Mouse (Mus musculus) thymus, postnatal 10 days (tissue): ENCODE data around the gene Samd1.

Experiments used
- DNase-seq, 2 experiments: peaks; one replicate each; pipeline ENCODE4 v3.0.0; 2021; ENCODE audit warnings: low spot score in 2 of 2

Gene Samd1

DNA sequence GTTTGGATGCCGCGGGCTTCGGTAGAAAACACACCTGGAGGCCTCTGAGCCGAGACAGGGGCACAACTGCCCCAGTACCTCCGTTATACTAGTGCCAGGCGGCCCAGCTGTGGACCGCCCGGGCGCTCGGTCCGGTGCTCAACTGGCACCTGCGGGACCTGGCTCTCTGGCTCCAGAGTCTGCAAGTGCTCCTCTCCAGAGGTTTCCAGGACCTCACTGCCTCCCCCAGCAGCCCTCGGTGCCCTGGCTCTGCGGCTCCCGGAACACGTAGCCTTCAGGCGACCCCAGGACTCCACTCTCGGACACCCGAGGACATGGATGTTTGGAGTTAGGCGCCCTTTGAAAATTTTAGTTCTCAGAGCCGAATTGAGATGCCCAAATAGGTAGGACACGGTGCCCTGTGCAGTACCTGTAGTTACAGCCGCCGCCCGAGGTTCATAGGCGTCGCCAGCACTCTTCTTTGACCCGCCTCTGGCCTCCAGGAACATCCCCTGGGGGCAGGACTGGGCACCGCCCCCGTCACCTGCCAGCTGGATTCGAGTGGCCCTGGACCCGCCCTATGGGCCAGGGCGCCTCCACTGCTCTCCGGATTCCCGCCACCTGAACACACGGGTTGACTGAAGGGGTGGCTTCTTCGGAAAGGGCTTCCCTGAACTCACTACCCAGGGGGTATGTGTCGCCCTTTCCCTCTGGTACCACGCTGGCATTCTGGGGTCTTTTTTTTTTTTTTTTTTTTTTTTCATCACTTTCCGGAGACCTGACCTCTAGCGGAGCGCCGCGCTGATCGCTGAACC lies 14.4 kb downstream of the Samd1 start, which contains the start of gene 2210011C24Rik:
TSS of gene 2210011C24Rik (minus strand) at position 467 of the 794 bp plus-strand sequence.
- DNase-seq = no peak

DNA sequence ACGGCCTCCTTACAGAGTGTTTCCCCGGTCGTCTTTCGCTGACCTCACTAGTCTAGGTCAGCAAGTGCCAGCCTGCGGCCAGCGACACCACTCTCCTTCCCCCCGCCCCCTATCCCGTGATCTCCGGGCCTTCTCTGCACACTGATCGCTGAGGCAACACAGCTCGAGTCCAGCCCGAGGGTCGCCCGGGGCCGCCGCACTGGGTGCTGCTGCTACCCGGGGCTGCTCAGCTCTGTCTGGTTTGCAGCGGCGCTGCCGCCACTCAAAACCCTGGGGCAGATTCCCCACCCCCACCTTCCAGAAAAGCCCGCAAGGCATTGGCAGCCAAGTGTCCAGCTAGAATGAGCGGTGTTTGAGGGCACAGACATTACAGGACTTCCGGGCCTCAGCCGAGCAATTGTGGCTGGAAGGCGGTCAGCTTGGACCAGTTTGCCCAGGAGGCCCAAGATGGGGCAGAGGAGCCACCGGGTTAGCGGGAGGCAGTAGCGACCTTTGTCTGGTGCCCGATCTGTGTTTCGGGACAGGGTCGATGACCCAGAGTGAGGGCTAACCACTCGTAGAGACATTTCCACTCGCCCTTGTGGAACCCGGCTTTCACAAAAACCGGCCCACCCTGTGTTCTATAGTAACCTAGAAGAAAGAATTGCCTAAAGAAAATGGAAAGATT lies 15.2 kb downstream of the Samd1 start:
- no peak for DNase-seq

DNA sequence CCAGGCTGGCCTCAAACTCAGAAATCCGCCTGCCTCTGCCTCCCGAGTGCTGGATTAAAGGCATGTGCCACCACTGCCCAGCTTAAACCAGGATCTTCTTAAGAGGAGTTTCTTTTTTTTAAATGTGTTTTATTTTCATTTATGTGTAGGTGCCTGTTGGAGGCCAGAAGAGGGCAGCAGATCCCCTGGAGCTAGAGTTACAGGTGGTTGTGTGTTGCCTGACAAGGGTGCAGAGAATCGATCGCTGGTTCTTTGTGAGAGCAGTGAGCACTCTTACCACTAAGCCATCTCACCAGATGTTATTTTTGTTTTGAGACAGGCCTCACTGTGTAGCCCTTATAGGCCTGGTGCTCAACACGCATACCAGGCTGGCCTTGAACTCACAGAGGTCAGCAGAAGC lies 18.4 kb downstream of the Samd1 start:
- no peak for DNase-seq

DNA sequence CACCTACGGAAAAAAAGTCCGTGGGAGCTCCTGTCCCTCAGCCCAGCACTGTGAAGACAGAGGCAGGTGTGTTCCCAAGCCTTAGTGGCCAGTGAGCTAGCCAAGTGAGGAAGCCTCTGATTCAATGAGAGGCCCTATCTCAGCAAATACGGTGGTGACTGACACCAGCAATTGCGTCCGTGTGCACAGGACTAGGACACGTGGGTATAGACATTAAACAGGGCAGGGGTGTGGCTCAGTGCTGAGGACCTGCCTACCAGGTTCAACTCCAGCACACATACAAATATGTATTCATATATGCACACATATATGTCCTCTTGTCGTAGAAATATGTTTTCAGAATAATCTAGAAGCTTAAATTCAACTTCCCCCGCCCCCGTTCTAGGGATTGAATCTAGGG lies 22.3 kb downstream of the Samd1 start:
- DNase-seq = no peak

DNA sequence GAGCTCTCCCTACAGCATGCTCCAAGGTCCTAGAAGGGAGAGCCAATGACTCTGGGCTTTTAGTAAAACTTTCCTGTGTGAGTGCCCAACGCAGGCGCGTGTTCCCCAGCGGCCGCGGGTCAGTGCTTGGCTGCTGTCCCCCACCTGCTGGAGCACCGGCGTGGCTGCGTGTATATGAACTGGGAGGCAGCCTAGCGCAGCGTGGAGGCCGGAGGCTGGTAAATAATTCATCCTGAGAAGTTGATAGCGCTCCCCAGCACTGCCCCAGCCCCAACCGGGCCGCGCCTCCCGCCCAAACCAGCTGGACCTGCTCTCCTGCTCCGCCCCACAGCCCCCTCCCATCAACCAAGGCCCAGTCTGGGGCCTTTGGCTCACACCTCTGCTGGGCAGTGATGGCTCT lies 23.6 kb downstream of the Samd1 start, which contains the start of gene Palm3:
TSS of gene Palm3 (plus strand) at position 376 of the 400 bp plus-strand sequence.
- DNase-seq = no peak

DNA sequence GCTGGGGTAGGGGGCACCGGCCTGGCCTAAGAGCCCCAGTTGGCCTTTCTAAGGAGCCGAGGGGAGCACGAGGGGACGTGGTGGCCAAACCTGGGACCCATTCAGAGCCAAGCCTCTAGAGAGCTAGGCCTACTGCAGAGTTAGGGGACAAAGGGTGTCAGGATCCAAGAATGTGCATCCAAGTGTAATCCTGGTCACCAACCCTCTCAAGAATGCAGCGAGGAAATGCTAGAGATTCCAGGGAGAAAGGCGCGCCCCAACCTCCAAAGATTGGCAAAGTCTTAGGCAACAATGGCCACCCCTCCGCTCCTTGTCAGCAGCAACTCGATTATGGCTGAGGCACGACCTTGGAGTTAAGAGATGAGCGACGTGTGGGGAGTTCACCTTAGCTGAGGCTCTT lies 24.1 kb downstream of the Samd1 start:
- no peak for DNase-seq

DNA sequence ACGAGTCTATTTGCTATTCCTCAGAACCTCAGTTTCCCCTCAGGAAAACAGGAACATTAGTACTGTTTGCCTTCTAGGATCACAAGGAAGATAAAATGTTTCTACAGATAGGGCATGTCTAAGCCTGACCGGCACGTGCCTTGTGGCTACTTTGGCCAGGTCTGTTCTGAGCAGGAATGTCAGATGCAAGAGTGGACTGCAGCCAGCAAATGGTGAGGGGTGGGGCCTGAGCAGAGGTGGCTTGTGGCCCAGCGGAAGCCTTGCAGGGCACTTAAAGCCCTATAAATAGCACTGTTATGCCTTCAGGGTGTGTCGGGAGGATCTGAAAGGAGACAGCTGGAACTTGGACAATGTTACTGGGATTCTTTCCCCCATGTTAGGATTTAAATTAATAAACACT lies 25.6 kb downstream of the Samd1 start:
- DNase-seq = no peak

DNA sequence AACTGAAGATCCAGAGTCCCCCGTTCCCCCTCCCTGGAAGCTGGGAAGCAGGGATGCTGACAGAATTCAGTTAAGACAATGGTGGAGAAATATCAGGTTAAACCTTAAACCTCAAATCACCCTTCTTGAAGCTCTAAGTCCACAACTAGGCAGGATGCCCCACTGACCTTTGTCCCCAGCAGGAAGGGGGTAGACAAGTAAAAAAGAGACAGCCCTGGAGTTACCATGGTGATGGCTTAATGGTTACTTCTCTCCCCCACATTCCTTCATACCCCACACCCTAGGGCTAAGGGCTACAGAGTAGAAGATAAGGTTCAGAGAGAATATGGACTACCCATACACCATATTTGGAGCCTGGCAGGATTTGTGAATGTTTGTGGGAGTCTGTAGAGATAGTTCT lies 26.2 kb downstream of the Samd1 start:
- no peak for DNase-seq

DNA sequence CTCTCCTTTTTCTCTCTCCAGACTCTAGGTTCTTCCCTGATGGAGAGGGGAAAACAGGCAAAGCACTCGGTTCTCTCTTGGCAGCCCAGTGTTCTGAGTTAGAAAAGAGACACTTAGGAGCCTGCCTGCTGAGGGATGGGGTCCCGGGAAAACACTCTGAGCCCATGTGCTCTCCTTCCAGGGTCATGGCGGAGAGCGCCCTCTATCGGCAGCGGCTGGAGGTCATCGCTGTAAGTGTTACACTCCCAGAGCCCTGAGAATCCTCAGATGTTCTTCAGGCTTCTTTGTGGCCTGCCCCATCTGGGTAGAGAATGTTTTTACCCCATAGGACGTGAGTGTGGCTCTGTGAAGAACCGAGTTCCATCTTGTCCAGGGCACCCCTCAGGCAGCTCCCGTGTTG lies 26.7 kb downstream of the Samd1 start:
- peak in 1 of 2 experiments; percentile 77 for DNase-seq

DNA sequence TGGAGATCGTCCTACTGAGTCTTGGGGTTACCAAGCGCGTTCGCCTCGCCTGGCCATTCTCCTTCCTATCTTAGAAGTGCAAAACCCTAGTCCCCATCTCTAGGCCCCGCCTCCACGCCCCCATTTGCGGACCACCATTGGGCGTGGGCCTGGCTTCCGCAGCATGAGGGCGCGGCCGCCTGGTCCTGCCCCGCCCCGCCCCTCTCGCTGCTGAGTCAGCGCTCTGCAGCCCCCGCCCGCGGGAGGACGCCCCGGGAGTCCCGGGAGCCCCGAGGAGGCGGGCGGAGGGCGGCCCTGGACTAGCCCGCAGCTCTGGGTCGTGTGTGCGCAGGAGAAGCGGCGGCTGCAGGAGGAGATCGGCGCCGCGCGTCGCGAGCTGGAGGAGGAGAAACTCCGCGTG lies 28.4 kb downstream of the Samd1 start:
- DNase-seq = peak; percentile 65 to 78

DNA sequence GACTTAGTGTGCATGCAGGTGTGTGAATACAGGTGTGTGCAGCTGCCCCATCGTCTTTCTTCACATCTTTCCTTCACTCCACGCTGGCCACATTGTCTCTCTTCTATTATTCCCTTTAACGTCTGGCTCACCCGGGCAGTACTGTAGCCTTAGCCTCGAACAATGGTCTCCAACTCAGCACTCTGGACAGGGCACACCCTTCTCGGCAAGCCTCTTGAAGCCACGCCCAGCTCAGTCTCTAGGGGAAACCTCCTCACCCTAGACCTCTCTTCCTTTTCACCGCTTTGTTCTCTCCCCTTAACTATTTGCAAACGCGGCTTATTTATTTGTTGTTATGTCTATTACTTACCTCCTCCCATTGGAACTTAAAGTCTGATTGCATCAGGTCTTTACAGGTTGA lies 30.0 kb downstream of the Samd1 start:
- DNase-seq = no peak

DNA sequence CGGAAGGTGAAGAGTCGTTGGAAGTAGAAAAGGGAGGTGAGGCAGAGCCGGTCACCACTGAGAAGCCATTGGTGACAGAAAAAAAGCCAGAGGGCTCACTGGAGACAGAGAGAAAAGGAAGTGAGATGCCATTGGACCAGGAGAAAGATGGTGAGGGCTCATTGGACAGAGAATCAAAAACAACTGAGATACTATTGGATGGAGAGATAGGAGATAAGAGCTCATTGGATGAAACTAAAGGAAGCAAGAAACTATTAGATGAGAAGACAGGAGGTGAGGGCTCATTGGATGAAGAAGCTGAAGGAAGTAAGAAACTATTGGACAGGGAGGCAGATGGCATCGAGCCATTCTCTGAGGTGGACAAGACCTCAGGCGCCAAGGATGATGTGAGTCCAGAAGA lies 31.8 kb downstream of the Samd1 start:
- no peak for DNase-seq

DNA sequence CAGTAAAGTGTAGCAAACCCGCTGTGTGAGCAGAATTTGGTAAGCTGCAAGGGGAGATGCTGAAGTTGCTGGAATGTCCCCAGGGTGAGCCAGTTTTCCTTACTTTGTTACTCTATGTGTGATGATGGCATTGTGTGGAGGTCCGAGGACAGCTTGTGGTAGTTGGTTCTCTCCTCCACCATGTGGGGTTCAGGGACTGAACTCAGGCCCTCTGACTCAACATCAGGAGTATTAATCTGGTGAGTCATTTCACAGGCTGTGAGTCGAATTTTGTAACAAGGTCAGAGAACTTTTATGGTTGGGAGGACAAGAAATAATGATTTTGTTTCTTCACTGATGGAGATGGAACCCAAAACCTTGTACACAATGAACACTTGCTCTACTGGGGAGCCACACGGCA lies 35.3 kb downstream of the Samd1 start:
- no peak for DNase-seq

DNA sequence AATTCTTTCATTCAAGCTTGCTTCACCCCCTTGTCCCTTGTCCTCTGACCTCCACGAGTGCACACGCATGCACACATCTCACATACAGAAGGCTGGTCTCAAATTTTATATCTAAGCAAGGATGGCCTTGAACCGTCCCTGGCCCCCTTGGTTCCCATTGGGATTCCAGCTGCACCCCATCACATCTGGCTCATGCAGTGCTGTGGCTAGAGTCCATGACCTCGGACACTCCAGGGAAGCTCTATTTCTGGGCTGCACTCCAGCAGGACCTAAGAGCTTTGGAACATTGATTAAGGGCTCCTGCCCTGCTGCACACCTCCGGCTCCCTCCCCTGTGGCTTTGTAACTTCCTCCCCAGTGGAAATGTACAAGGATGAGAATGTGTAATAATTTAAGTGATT lies 40.5 kb downstream of the Samd1 start:
- DNase-seq = no peak

DNA sequence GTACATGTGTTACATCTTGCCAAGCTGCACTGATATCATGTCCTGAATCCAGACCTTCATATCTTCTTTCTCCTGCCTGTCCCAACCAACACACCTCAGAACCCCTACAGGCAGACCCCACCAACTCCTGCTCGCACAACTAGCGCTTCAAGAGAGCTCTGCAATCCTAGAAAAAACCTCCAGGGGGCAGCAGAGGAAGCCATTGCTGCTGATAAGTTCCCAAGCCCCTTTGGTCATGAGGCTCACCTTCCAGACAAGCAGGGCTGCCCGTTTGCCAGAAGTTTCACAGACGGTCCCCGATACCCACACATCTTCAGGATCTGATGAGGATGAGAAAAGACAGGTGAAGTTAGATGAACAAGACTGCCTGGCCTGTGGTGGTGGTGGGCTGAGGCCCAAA lies 41.6 kb downstream of the Samd1 start:
- peak; percentile 67 to 88 for DNase-seq

DNA sequence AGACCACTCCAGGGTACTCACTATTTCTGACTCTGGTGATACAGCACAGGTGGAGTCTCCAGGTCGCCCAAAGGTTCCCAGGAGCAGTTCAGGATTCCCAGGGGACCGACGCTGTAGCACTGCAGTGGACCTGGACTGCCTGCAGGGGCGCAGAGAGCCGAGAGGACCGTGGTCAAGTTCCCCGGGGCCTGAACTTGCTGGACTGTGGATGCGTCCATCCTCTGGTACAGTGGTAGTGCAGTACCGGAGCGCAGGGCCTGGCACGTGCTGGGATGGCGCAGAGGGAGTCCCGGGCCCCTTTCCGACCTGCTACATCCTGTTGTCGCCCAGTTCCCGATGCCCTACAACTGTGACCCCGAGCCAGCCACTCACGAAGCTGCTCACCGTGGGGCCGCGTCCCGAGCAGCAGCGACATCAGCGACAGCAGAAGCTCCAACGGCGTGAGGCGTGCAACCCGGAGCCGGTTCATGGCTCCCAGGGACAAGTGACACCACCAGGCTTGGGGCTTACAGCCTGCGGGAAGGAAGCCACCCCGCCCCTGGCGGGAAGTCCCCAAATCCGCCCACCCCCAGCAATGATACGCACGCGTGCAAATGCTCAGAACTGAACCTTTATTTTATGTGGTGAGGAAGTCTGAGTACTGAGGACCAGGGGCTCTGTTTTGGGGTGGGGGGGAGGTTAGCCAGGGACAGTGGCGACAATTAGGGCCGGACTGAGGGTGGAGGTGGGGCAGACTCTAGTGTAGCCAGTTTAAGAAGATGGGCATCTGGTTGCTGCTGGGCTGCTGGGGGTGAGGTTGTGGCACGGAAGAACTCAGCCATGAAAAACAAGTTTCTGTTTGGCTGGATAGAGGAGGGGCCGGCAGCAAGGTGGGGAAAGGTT lies 44.8 kb downstream of the Samd1 start, which contains the start of gene Il27ra:
TSS of gene Il27ra (minus strand) at position 524 of the 882 bp plus-strand sequence.
- peak; percentile 69 to 70 for DNase-seq

DNA sequence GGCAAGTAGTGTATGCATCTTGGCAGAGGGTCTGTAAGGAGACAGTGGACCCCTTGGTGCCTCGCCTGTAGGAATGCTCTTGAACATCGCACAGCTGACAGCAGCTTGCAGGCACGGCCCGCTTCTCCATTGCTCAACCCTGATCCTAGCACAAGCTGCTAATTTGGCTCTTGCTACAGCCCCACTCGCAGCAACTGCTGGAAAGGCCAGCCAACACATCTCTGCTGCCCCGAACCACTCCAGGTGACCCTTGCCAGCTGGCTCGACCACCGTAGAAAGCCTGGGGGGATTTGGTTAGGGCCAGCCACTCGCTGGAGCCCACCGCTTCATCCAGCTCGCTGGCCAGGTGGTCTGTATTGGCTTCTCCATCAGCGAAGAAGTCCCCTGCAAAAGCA lies 45.5 kb downstream of the Samd1 start:
- DNase-seq = no peak

DNA sequence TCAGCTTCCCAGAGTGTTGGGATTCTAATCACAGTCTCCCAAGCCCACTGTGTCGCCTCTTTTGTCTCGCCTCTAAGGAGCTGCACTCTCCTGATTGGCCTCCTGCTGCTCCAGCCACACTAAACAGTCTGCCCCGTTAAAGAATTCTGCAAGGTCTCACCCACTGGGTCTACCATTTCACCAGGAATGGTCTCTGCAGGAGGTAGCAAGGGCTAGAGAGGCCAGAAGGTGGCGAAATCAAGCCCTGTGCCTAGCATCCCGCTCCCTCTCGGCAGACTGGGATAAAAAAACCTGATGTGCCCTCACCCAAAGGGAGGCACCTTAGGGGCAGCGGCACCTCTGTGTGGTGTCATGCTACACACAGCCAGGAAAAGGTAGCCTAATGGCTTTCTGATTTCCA lies 46.6 kb downstream of the Samd1 start:
- no peak for DNase-seq

DNA sequence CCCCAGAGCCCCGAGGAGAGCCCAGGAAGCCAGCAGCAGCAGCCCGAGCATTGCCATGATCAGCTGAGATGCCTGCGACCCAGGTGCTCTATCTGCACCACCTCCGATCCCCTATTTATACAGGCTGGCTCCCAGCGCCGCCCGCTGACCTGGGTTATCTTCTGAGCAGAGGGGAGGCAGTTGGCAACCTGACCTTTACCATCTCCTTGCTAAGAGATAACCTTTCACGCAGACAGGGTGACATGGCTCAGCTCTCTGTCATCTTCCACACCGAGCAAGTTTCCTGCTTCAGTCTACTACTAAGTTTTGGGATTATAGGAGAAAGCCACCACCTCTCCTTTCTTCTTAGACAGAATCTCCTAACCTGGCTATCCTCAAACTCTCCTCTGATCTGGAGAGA lies 47.4 kb downstream of the Samd1 start, which contains the start of gene Rln3:
TSS of gene Rln3 (minus strand) at position 101 of the 400 bp plus-strand sequence.
- no peak for DNase-seq

DNA sequence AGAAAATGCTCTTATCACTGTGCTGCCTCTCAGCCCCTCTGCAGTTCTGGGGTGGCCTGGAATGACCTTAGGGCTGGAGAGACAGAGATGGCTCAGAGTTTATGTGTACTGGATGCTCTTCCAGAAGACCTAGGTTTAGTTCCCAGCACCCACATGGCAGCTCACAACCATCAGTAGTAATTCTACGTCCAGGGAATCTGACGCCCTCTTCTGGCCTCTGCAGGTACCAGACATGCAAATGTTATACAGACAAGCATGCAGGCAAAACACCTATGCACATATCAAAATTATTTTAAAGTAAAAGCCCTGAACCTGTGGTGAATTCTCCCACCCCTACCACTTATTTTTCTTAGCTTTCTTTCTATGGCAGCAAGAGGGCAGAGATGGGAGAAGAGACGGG lies 49.0 kb downstream of the Samd1 start:
- DNase-seq = no peak

DNA sequence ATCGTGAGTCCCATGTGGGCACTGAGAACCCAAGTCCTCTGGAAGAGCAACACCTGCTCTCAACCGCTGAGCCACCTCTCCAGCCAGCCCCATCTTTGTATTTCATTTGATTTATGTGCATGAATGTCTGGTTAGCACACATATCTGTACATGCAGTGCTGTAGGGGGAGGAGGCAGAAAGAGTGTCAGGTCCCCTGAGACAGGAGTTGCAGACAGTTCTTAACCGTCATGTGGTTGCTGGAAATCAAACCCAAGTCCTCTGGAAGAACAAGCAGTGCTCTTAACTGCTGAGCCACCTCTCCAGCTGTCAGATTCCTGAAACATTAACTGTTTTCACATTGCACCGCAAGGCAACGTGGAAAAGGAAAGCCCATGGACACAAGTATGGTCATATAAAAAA lies 50.7 kb downstream of the Samd1 start:
- DNase-seq = no peak
